Mouse (Mus musculus) E14TG2a.4 (cell line): ENCODE measurements around the gene Sstr5.

ENCODE experiments used
- H3K27me3 ChIP-seq: 2 replicates; pipeline ENCODE4 v1.6.1; 2014; ENCODE audit warnings: low read length, control low read depth; ENCODE audit not compliant: insufficient read depth
- H3K36me3 ChIP-seq: 2 replicates; pipeline ENCODE4 v1.6.1; 2014; ENCODE audit warnings: low read length, control low read depth; ENCODE audit not compliant: insufficient read depth
- H3K4me1 ChIP-seq: replicated peaks from 2 replicates; pipeline ENCODE4 v1.6.1; 2014; ENCODE audit warnings: low read depth, low read length, control low read depth
- H3K4me3 ChIP-seq: replicated peaks from 2 replicates; pipeline ENCODE4 v1.5.1; 2014; ENCODE audit warnings: mild to moderate bottlenecking, low read length
- H3K9me3 ChIP-seq: 2 replicates; pipeline ENCODE4 v1.6.1; 2014; ENCODE audit warnings: low read length, control low read depth
- CTCF ChIP-seq: conservative IDR thresholded peaks from 2 replicates; pipeline ENCODE4 v1.5.1; 2014; ENCODE audit warnings: low read length
- NANOG ChIP-seq: IDR thresholded peaks from 2 replicates; pipeline ENCODE4 v1.6.1; 2014; ENCODE audit warnings: borderline replicate concordance, low read length, mixed read lengths
- POU5F1 ChIP-seq: IDR thresholded peaks from 2 replicates; pipeline ENCODE4 v1.6.1; 2014; ENCODE audit warnings: low read length, borderline replicate concordance

Gene Sstr5

GRCm38 (mm10) chr17:25447865-25448264, 49.2 kb downstream of the Sstr5 start:
- Histone ChIP-seq H3K4me3 (no peak overlapping the region), H3K36me3 (no peaks in the 10 kb centered on the region), H3K27me3 (peaks cover 31% of the 10 kb centered on the region), H3K4me1 (0 out of 2 replicates have a peak, but pooled peaks cover 1% of the 10 kb centered on the region), H3K9me3 (no peaks in the 10 kb centered on the region)
- TF ChIP-seq CTCF (no peak), POU5F1 (no peak), NANOG (no peak)

DNA sequence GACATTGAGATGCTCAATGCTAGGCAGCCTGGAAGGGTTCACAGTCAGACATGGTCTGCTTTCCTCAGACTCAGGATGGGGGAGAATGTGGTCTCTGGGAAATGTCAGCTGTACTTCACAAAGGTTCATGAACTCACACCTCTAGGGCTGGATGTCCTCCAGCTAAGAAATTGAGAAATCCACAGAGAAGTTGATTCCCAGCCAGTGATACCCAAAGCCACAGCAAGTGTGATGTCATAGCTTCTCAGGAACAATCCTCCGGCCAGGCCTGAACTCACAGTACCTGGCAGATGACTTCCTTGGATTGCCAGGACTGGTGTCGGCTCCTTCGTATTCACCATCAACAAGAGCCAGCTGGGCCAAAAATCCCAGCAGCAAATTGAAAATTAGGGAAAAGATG, 51.2 kb downstream of the Sstr5 start:
- Histone ChIP-seq H3K27me3 (peaks cover 36% of the 10 kb centered on the region), H3K9me3 (no peaks in the 10 kb centered on the region), H3K4me1 (no peaks in the 10 kb centered on the region), H3K4me3 (no peak overlapping the region), H3K36me3 (no peaks in the 10 kb centered on the region)
- TF ChIP-seq CTCF (no peak), POU5F1 (no peak), NANOG (no peak)

- no peak overlapping the region for H3K4me3 ChIP-seq
- H3K27me3 ChIP-seq = peaks cover 43% of the 10 kb centered on the region
- no peaks in the 10 kb centered on the region for H3K36me3 ChIP-seq
- H3K4me1 ChIP-seq = no peaks in the 10 kb centered on the region
- TF ChIP-seq POU5F1 = no peak
- TF ChIP-seq CTCF = no peak
- TF ChIP-seq NANOG = no peak
- no peaks in the 10 kb centered on the region for H3K9me3 ChIP-seq
These were observed 52.0 kb downstream of the Sstr5 start for GRCm38 (mm10) chr17:25445074-25445473.

DNA sequence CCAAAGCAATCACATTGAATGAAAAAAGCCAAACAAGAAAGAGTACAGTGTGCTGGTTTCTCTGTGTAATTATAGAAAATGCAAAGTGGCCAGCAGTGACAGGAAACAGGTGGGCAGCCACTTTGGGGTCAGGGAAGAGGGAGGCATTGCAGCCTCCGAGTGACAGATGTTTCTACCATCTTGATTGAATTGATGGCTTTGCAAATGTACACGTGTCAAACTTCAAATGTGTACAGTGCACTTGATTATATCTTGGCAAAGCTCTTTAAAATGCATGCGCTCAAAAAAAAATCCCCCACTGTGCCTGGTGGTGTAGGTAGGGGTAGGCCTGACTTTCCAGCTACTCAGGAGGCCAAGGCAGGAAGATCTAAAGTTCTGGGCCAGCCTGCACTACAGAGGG, 54.2 kb downstream of the Sstr5 start:
- Histone ChIP-seq H3K9me3 (no peaks in the 10 kb centered on the region), H3K4me3 (no peak overlapping the region), H3K36me3 (no peaks in the 10 kb centered on the region), H3K4me1 (no peaks in the 10 kb centered on the region), H3K27me3 (peaks cover 39% of the 10 kb centered on the region)
- TF ChIP-seq NANOG (no peak), POU5F1 (no peak), CTCF (no peak)

DNA sequence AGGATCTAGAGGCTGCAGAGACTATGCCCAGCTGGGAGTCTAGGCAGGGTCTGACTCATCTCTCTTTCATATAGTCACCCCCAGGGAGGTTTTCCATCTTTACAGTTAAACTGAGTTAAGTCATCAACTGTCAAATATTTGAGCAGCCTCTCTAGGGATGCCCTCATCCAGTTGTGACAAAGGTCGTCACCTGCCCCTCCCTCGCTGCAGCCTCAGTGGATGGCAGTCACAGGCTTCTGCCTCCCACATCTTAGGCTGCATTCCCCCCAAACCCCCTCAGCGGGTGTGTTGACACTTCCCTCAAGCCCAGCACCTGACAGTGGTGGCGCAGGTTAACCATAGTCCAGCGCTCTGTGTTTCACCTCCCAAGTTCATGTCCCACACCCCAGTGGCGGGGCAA, 55.7 kb downstream of the Sstr5 start:
- H3K4me1 ChIP-seq = no peaks in the 10 kb centered on the region
- H3K36me3 ChIP-seq = no peaks in the 10 kb centered on the region
- TF ChIP-seq POU5F1 (no peak), NANOG (no peak), CTCF (no peak)
- no peaks in the 10 kb centered on the region for H3K9me3 ChIP-seq
- H3K4me3 ChIP-seq = no peak overlapping the region
- peaks cover 35% of the 10 kb centered on the region for H3K27me3 ChIP-seq
